Mouse (Mus musculus): Measurements from ENCODE around the gene Upf1.

GRCm38 (mm10) chr8:70347443-70347842, 5.6 kb downstream of the Upf1 start:
- TF ChIP-seq POLR2A (IDR thresholded peaks at IDR 0.05; ENCODE audit: borderline replicate concordance, control insufficient read depth, low read depth, low read length) (no peak), CTCF (IDR thresholded peaks at IDR 0.05; ENCODE audit: control insufficient read depth, insufficient read depth, low read length) (no peak)
